Mouse (Mus musculus): ENCODE measurements around the gene Sntg2.
A peak's percentile ranks its signal among the peaks of the same experiment; 100 is the strongest.

The Sntg2 gene

GRCm38 (mm10) chr12:30272242-30272985 is 100.8 kb downstream of the Sntg2 start:
- no peak for DNase-seq (ENCODE audit: low spot score)

GRCm38 (mm10) chr12:30264206-30264605 is 109.0 kb downstream of the Sntg2 start:
- no peak for DNase-seq (ENCODE audit: low spot score)

- DNase-seq (ENCODE audit: low spot score) = no peak
These were observed 112.0 kb downstream of the Sntg2 start for GRCm38 (mm10) chr12:30261187-30261586.

- DNase-seq (ENCODE audit: low spot score) = no peak
These were observed 114.5 kb downstream of the Sntg2 start for GRCm38 (mm10) chr12:30258641-30259040.

GRCm38 (mm10) chr12:30257664-30258063 is 115.5 kb downstream of the Sntg2 start:
- no peak for DNase-seq (ENCODE audit: low spot score)

- DNase-seq (ENCODE audit: low spot score) = peak; percentile 11
These were observed 117.0 kb downstream of the Sntg2 start for GRCm38 (mm10) chr12:30256207-30256606.

GRCm38 (mm10) chr12:30254581-30254980 is 118.6 kb downstream of the Sntg2 start:
- no peak for DNase-seq (ENCODE audit: low spot score)

GRCm38 (mm10) chr12:30252381-30252780 is 120.8 kb downstream of the Sntg2 start:
- no peak for DNase-seq (ENCODE audit: low spot score)

- DNase-seq (ENCODE audit: low spot score) = no peak
These were observed 121.8 kb downstream of the Sntg2 start for GRCm38 (mm10) chr12:30251283-30251829.

- no peak for DNase-seq (ENCODE audit: low spot score)
These were observed 124.1 kb downstream of the Sntg2 start for GRCm38 (mm10) chr12:30249068-30249467.

GRCm38 (mm10) chr12:30246286-30246945 is 126.8 kb downstream of the Sntg2 start:
- no peak for DNase-seq (ENCODE audit: low spot score)

GRCm38 (mm10) chr12:30244194-30244593 is 129.0 kb downstream of the Sntg2 start:
- no peak for DNase-seq (ENCODE audit: low spot score)

- DNase-seq (ENCODE audit: low spot score) = no peak
These were observed 132.3 kb downstream of the Sntg2 start for GRCm38 (mm10) chr12:30240891-30241290.

- peak; percentile 13 for DNase-seq (ENCODE audit: low spot score)
These were observed 138.2 kb downstream of the Sntg2 start for GRCm38 (mm10) chr12:30234940-30235339.

- no peak for DNase-seq (ENCODE audit: low spot score)
These were observed 145.2 kb downstream of the Sntg2 start for GRCm38 (mm10) chr12:30228004-30228403.

GRCm38 (mm10) chr12:30226247-30226646 is 146.9 kb downstream of the Sntg2 start:
- DNase-seq (ENCODE audit: low spot score) = no peak

GRCm38 (mm10) chr12:30216762-30217441 is 156.3 kb downstream of the Sntg2 start:
- no peak for DNase-seq (ENCODE audit: low spot score)

- DNase-seq (ENCODE audit: low spot score) = no peak
These were observed 158.4 kb downstream of the Sntg2 start for GRCm38 (mm10) chr12:30214761-30215160.

GRCm38 (mm10) chr12:30210388-30210787 is 162.8 kb downstream of the Sntg2 start:
- no peak for DNase-seq (ENCODE audit: low spot score)

- no peak for DNase-seq (ENCODE audit: low spot score)
These were observed 164.6 kb downstream of the Sntg2 start for GRCm38 (mm10) chr12:30208527-30208926.

- no peak for DNase-seq (ENCODE audit: low spot score)
These were observed 165.1 kb downstream of the Sntg2 start for GRCm38 (mm10) chr12:30208087-30208486.

GRCm38 (mm10) chr12:30204457-30204856 is 168.7 kb downstream of the Sntg2 start:
- DNase-seq (ENCODE audit: low spot score) = no peak

GRCm38 (mm10) chr12:30202763-30203162 is 170.4 kb downstream of the Sntg2 start:
- no peak for DNase-seq (ENCODE audit: low spot score)

All from retina, embryonic 14.5 days (tissue).